Mouse (Mus musculus) Muller cell, postnatal 12 days (primary cell): Measurements from ENCODE around the gene Polq.
"Not testable (repeated sequence)": the region's sequence is repeated elsewhere in the genome, so short reads cannot be mapped to it uniquely, and the experiment has no call there.

Source experiments
- DNase-seq: peaks from one replicate; pipeline ENCODE4 v3.0.0-alpha.2; 2015; ENCODE audit errors: inconsistent ontology term

The Polq gene

GRCm38 (mm10) chr16:37094169-37094833 lies 82.7 kb downstream of the Polq start:
- DNase-seq = peak; percentile 40

GRCm38 (mm10) chr16:37108763-37109162 lies 97.2 kb downstream of the Polq start:
- no peak for DNase-seq

- peak; percentile 61 for DNase-seq
These were observed 97.7 kb downstream of the Polq start for GRCm38 (mm10) chr16:37109285-37109684.

DNA sequence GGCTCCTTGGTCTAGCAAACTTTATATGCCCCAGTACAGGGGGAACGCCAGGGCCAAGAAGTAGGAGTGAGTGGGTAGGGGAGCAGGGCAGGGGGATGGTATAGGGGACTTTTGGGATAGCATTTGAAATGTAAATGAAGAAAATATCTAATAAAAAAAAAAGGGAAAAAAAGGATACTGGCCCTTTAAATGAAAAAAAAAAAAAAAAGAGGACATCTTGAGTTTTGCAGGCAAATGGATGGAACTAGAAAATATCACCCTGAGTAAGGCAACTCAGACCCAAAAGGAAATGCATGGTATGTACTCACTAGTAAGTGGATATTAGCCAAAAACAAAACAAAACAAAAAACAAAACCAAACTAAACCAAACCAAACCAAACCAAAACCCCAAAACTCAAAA lies 113.6 kb downstream of the Polq start:
- not testable (repeated sequence) for DNase-seq
